Mouse (Mus musculus) heart, adult 8-10 months (tissue): ENCODE measurements at regions not wholly inside any gene's neighbourhood (a gene's known extent, or its start where the extent isn't known, plus 50 kb on each side); places are given as distances from the start of the nearest gene placed in this dataset.
A peak's percentile ranks its signal among the peaks of the same experiment; 100 is the strongest.

Experiments used
- DNase-seq: peaks from one replicate; pipeline ENCODE4 v3.0.0; 2022; ENCODE audit warnings: low spot score

GRCm38 (mm10) chr10:96786903-96787571, 170.2 kb downstream of the Btg1 start:
- no peak for DNase-seq

DNA sequence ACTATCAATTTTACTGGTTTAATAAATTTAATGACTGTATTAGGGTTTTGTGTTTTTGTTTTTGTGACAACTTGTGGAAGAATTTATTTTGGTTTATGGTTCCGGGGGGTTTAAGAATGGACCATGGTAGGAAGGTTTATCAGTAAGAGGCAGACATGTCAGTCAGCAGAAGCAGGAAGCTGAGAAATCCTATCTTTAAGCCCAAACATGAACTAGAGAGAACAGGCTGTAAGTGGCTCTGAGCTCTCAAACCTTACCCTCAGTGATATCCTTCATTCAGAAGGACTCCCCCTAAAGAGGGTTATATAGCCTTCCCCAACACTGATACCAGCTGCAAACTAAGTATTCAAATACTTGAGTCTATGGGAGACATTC, 170.8 kb downstream of the Btg1 start:
- DNase-seq: no peak

DNA sequence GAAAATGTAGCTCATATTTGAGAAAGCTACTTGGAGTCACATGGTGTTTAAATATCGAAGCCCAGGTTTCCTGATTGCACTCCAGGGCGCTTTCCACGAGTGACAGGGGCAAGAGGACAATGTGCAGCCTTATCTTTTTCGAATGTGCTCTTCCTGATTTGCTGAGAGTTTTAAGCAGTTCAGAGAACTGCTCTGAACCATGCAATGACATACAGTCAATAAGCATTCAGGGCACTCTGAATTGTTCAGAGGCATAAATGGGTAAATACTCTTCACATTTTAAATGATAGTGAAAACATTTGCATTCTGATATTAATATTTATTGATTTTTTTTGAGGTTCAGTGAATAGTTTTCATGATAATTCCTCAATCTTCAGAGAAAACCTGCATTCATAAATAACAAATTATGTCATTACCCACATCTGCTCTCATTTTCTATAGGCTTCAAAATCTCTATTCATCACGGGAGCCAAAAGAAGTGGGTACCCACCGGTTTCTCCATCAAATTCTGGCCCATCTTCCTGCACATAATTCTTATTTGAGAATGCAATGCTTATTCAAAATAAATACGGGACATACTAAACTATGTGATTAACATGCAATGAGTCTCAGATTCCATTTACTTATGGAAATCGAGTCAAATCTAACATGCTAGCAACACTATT, 171.7 kb downstream of the Btg1 start:
- no peak for DNase-seq

GRCm38 (mm10) chr10:96797116-96797515, 180.3 kb downstream of the Btg1 start:
- DNase-seq: no peak

DNA sequence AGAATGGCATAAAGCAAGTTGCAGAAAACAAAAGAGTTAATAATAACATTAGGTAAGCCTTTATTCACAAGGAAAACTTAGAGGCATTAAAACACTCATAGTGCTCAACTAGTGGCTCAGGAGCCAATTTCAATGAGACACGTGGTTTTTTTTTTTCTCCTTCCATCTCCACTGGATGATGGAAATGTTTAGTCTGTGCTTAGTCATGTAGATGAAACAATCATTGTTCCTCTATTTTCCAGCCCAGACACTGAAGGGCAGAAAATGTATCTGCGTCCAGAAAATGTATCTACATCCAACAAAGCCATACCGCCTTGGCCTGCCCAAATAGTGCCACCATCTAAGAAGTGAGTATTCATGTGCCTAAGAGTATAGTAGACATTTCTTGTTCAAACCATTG, 184.0 kb downstream of the Btg1 start:
- no peak for DNase-seq

- no peak for DNase-seq
These were observed 187.4 kb downstream of the Btg1 start for GRCm38 (mm10) chr10:96804030-96804784.

GRCm38 (mm10) chr10:96806579-96806978, 189.8 kb downstream of the Btg1 start:
- DNase-seq: no peak

DNA sequence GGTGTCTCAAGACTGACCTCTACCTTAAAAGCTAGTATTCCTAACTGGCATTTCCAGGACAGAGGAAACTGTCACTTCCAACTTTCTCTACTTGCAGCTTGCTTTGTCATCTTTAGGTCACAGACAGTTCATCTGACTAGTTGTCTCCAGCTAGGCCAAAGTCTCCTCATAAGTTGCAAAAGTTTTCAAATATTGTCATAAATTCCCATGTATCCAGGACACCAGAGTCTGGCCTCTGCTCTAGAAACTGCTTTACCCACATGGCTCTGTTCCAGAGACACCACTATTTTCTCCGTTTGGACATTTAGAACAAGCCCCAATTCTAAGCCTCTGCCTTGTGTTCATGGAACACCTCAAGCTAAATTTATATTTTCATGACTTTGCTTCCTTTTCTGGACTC, 205.0 kb downstream of the Btg1 start:
- peak; percentile 8 for DNase-seq

DNA sequence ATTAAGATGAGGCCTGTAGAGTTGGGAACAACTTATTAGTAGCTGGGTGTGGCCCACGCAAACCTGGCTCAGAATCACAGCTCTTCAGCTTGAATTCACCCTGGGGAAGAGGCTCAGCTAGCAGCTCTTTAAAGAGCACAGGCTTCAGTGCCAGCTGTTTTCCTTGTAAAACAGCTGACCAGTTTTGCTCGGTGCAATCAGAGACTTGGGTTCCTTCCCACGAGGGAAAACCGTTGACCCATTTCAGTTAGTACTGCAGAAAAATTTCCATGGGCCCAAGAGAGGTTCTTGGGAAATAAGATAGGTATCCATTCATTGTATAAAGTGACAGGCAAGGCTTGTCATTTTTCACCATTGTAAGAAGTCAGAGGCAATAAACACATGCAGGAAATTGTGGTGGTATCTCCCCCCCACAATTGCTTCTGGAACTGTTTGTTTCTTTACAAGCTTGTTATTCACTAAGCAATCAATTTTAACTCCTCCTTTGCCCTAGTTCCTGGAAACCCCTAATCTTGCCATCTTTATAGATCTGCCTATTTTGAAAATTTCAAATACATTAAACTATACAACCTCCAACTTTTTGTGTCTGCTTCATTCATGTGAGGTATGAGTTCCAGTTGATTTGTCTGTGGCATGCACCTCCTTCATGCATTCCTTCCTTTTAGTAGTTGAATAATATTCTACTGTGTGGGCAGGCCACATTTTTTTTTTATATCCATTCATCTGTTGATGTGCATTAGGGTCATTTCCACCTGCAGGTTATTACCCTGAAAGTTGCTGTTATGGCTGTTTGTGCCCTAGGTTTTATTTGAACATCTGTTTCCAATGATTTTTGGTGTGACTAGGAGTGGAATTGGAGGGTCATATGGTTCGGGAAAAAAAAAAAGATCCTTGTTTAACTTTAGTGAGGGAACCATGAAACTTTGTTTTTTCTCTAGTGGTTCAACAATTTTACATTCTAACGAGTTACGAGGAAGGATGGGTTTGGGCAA, 205.8 kb downstream of the Btg1 start:
- DNase-seq: peak; percentile 41

- DNase-seq: no peak
These were observed 209.5 kb downstream of the Btg1 start for GRCm38 (mm10) chr10:96826234-96826788.

- no peak for DNase-seq
These were observed 211.2 kb downstream of the Btg1 start for GRCm38 (mm10) chr10:96827971-96828370.

DNA sequence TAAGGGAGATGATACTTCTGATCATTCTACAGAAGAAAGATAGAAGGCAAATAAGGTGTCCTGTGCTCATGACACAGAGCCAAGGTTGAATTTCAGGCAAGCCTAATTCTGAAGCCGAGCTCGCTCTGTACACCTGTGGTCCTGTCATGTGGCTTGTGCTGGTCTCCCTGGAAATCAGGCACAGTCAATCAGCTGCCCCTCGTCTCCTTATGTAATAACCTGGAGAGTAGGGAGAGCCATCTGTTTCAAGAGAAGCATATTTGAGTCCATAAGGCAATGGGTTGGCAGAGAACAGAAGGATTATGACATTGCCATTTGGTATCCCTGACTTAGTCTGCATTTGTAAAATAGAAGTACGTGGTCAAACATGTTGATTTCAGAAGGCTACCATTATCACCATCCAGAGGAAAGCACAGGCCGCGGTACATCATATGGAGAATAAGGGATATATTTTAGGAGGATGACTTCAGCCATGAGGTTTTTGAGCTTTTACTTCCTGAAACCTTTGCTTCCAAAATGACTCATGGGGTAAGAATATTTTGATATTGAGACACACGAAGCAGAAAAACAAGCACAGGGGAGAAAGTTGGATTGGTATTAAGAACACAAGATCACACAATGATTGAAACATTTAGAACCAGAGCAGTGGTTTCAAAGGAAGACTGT, 211.9 kb downstream of the Btg1 start:
- no peak for DNase-seq

GRCm38 (mm10) chr10:96831071-96831470, 214.3 kb downstream of the Btg1 start:
- no peak for DNase-seq

DNA sequence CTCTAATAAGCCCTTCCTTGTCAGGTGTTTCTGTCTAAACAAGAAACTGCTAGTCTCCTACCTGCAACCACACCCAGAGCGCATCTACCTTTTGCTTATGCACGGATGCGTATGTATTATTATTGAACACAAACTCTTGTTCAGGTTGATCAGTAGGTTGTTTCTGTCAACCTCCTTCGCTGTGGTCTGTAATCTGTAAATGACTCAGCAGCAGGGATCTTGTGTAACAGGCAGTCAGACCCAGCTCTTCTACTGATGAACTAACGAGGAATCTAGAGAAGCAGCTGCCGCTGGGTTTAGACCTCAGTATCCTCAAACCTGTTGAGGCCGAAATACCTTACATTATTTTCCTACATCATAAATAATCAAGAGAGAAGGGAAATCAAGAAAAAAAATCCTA, 220.4 kb downstream of the Btg1 start:
- no peak for DNase-seq

GRCm38 (mm10) chr10:96841128-96841527, 224.3 kb downstream of the Btg1 start:
- no peak for DNase-seq

DNA sequence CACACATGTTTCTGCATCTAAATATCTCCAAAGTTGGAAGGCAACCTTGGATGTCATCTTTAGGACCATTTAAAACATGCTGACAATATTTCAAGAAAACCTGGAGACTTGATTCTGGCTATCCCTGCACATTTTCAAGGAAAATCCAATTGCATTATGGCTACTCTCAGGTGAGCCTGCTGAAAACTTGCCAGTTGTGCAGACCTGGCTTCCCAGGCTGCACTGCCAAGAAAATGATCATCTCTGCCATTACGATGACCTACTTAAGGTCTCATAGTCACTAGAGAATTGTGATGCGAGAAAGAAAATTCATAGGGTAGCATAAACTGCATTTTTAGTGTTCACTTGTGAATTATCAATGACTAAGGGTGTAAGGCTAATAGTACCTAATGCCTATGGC, 225.2 kb downstream of the Btg1 start:
- no peak for DNase-seq

DNA sequence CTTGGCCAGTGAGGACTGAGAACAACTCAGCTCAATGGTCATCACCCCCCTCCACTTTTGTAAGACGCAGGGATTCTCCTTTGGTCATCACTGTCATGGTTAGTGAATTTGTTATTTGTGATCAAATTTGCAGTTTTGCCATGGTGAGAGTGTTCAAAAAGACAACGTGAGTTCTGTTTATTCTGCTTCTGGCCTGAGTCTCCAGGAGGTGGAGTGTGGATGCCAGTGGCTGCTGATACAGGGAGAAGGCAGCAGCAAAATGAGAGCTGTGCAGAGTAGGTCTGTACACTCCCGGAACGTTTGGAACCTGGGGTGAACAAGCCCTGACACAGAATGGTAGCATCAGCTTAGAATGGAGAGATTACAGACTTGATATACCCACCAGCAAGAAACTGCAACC, 229.1 kb downstream of the Btg1 start:
- no peak for DNase-seq

GRCm38 (mm10) chr10:96847028-96847427, 230.2 kb downstream of the Btg1 start:
- DNase-seq: no peak

- no peak for DNase-seq
These were observed 230.8 kb downstream of the Btg1 start for GRCm38 (mm10) chr10:96847433-96848165.

DNA sequence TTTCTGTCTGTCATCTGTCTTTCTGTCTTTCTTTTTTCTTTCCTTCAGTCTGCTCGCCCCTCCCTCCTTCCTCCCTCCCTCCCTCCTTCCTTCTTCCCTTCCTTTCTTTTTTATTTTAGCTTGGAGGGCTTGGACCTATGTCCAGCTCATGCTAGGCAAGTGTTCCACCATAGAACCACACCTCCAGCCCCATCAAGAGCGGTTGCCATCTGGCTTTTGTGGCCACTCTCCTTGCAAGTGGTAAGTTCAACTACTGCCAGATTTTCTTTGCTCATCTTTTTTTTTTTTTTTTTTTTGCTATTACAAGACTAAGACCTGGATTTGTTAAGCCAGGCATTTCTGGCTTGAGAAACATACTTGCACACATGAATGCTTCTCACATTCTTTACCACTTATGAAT, 231.7 kb downstream of the Btg1 start:
- no peak for DNase-seq
